Mouse (Mus musculus) ES-E14 (cell line): Measurements from ENCODE around the gene 4930524B15Rik. TPM values are rescaled to one million over a fixed set of nuclear protein-coding genes. Genes with fewer than 3 reads are reported as not detected.

Source experiments
- DNase-seq: peaks from one replicate; pipeline ENCODE4 v3.0.0-alpha.2; 2013; ENCODE audit warnings: low read depth, low spot score
- H3K27ac ChIP-seq: 2 replicates; pipeline ENCODE4 v1.5.1; 2012; ENCODE audit warnings: low read depth, mild to moderate bottlenecking, low read length, moderate library complexity, mixed read lengths; ENCODE audit not compliant: poor library complexity, insufficient read depth, severe bottlenecking
- H3K36me3 ChIP-seq: 2 replicates; pipeline ENCODE4 v1.6.1; 2012; ENCODE audit warnings: mild to moderate bottlenecking, low read length, moderate library complexity, mixed read lengths; ENCODE audit not compliant: control insufficient read depth, poor library complexity, insufficient read depth, severe bottlenecking
- H3K4me1 ChIP-seq, 2 experiments: fragments of 150-350 bp in 1 of 2; sonication (generic) in 1 of 2; 2 replicates each; pipeline ENCODE4 v1.6.1; 2012; ENCODE audit warnings: low read length in 2 of 2, mild to moderate bottlenecking in 1 of 2, mixed read lengths in 1 of 2; ENCODE audit not compliant: control insufficient read depth in 2 of 2, insufficient read depth in 2 of 2, poor library complexity in 1 of 2
- H3K4me3 ChIP-seq, 2 experiments: fragments of 150-350 bp in 1 of 2; sonication (generic) in 1 of 2; 2 replicates each; pipeline ENCODE4 v1.5.1; 2012; ENCODE audit warnings: low read length in 2 of 2, low read depth in 1 of 2, mild to moderate bottlenecking in 1 of 2, mixed read lengths in 1 of 2; ENCODE audit not compliant: insufficient read depth in 1 of 2, poor library complexity in 1 of 2, severe bottlenecking in 1 of 2
- H3K9ac ChIP-seq: 2 replicates; pipeline ENCODE4 v1.6.1; 2012; ENCODE audit warnings: low read depth, mild to moderate bottlenecking, low read length, mixed read lengths; ENCODE audit not compliant: poor library complexity, insufficient read depth, severe bottlenecking
- H3K9me3 ChIP-seq: fragments of 150-350 bp; sonication (generic); 2 replicates; pipeline ENCODE4 v1.6.1; 2012; ENCODE audit warnings: low read depth, mild to moderate bottlenecking, low read length; ENCODE audit not compliant: control insufficient read depth, insufficient read depth
- CHD2 ChIP-seq: IDR thresholded peaks from 2 replicates; pipeline ENCODE4 v1.6.1; 2014; ENCODE audit warnings: mild to moderate bottlenecking, low read depth, low read length, inconsistent platforms
- HCFC1 ChIP-seq: IDR thresholded peaks from 2 replicates; pipeline ENCODE4 v1.6.1; 2012; ENCODE audit warnings: low read length, inconsistent platforms, borderline replicate concordance; ENCODE audit not compliant: insufficient read depth
- MAFK ChIP-seq: IDR thresholded peaks from 2 replicates; pipeline ENCODE4 v1.6.1; 2014; ENCODE audit warnings: mild to moderate bottlenecking, low read depth, low read length, inconsistent platforms; ENCODE audit not compliant: insufficient read depth
- ZC3H11A ChIP-seq: IDR thresholded peaks from 2 replicates; pipeline ENCODE4 v1.6.1; 2012; ENCODE audit warnings: low read depth, mild to moderate bottlenecking, inconsistent platforms, low read length, borderline replicate concordance
- ZNF384 ChIP-seq: IDR thresholded peaks from 2 replicates; pipeline ENCODE4 v1.6.1; 2012; ENCODE audit warnings: low read depth, low read length, inconsistent platforms
- in situ Hi-C, 2 experiments: fragments of 600-800 bp; cut with MboI; formaldehyde crosslinking; loops; one replicate each; pipeline ENCODE4 v1.15.1; 2025; ENCODE audit warnings: low sequenced_read_pairs in 2 of 2, inconsistent platforms in 1 of 2; ENCODE audit not compliant: unreplicated experiment in 2 of 2
- total RNA-seq: library from RNA; depleted of rRNA; stranded (reverse); fragments of 300-350 nt; gene quantifications from 2 replicates; pipeline ENCODE4 v1.2.3, GENCODE M21; 2012; rRNA removed

4930524B15Rik gene
- total RNA-seq, 1 experiment, result 1.3 TPM

DNA sequence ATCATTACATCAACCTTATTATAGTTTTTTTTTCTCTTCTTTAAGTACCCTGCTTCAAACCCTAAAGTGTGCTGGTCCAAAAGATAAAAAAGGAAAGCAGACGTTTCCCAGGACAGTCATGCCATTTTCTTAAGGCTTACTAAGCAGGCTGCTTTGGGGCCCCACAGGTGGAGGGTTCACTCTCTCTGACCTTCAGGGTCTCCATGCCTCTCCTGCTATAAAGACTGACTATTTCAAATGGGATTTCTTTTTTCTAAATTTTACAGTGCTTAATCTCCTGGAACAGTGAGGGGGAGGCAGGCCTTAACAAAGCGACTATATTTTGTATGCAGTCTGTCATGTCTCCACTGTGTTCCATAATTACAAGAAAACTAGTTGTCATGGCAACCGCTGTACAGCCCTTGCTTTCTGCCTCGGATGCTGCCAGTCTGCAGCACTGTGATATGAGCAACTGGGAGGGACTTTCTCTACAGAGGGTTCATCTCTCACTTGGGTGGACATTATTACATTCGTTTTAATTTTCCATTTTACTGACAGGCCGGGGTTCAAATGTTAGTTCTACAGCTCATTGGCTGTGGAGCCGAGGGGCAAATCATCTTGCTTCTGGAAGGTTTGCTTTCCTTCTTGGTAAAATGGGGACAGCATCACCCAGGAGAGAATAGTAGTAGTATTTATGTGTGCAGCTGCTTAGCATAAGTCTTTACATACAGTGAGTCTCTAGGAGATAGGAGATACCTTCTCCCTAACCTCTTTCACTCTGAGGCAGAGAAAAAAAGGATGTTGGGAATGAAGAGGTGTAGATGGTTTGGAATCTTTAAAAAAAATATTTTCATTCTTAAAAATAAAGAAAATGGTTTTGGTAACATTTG is 62.3 kb downstream of the 4930524B15Rik start:
- in situ Hi-C loops, result no loop called here
- TF ChIP-seq ZNF384, result no peak
- TF ChIP-seq MAFK, result no peak
- no peak for TF ChIP-seq CHD2
- TF ChIP-seq ZC3H11A, result no peak
- no peak for TF ChIP-seq HCFC1
- Histone ChIP-seq H3K27ac (no peak overlapping the region), H3K9ac (no peak overlapping the region), H3K4me1 (no peaks in the 10 kb centered on the region), H3K9me3 (no peaks in the 10 kb centered on the region), H3K4me3 (no peak overlapping the region), H3K36me3 (no peaks in the 10 kb centered on the region)
- no peak for DNase-seq

DNA sequence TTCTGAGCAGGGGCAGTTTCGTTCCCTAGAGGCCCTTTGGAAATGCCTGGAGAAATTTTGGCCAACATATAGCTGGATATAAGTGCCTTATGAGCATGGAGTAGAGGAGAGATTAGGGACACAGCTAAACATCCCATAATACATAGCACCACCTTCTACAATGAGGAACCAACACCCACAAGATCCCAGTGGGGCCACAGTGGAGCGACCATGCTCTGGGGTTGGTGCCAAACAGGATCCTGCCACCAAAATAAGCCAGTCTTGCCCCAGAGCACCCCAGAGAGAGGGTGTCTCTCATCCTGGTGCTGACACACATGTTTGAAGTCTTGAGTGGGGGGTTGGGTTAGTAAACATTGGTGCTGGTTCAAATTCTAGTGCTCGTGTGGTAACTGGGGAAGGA is 63.2 kb downstream of the 4930524B15Rik start:
- no peaks in the 10 kb centered on the region for H3K9me3 ChIP-seq
- TF ChIP-seq ZC3H11A (no peak), CHD2 (no peak), ZNF384 (no peak), MAFK (no peak), HCFC1 (no peak)
- in situ Hi-C loops, result no loop called here

More for the DNA sequence above, 63.2 kb downstream of the 4930524B15Rik start:
- H3K27ac ChIP-seq, result no peak overlapping the region
- DNase-seq, result no peak
- H3K4me3 ChIP-seq, result no peak overlapping the region
- H3K36me3 ChIP-seq, result no peaks in the 10 kb centered on the region
- no peaks in the 10 kb centered on the region for H3K4me1 ChIP-seq
- H3K9ac ChIP-seq, result no peak overlapping the region

Other genes starting within 250 kb of the 4930524B15Rik start
- gene Cpeb4, start 93.4 kb upstream of the 4930524B15Rik start, total RNA-seq, result 7.8 and 11.5 TPM in 2 replicates
- gene Nsg2, start 34.9 kb downstream of the 4930524B15Rik start, total RNA-seq, result 1.3 and 2.1 TPM in 2 replicates
- gene Il9r, start 234.7 kb downstream of the 4930524B15Rik start, total RNA-seq, result 0.13 and 0.21 TPM in 2 replicates
- 79.5 and 85.4 TPM in 2 replicates for gene Snrnp25, start 239.8 kb downstream of the 4930524B15Rik start, total RNA-seq